Mouse (Mus musculus): ENCODE results near the gene Ccr9. TPM values are rescaled to one million over a fixed set of nuclear protein-coding genes. Genes with fewer than 3 reads are reported as not detected.

The Ccr9 gene
- total and polyA plus RNA-seq, 3 experiments = not detected

GRCm38 (mm10) chr9:123717186-123718008, 39.2 kb downstream of the Ccr9 start, which contains the start of gene Lztfl1 (continued):
- TF ChIP-seq CTCF (IDR thresholded peaks at IDR 0.05 in 2 of 3, conservative IDR thresholded peaks at IDR 0.05 in 1 of 3; ENCODE audit: control insufficient read depth in 1 of 3, insufficient read depth in 1 of 3, low read depth in 2 of 3, low read length in 3 of 3, poor library complexity in 1 of 3, severe bottlenecking in 1 of 3) (no peak), MEF2A (IDR thresholded peaks at IDR 0.05; ENCODE audit: extremely low read depth, insufficient replicate concordance, low read depth, low read length, poor library complexity, severe bottlenecking) (no peak), TAL1 (IDR thresholded peaks at IDR 0.05; ENCODE audit: low read length) (no peak), BHLHE40 (IDR thresholded peaks at IDR 0.05; ENCODE audit: borderline replicate concordance, low read depth, low read length) (no peak), GATA1 (IDR thresholded peaks at IDR 0.05; ENCODE audit: low read depth, low read length) (no peak), ETS1 (IDR thresholded peaks at IDR 0.05; ENCODE audit: low read depth, low read length) (no peak), MXI1 (IDR thresholded peaks at IDR 0.05; ENCODE audit: low read depth, low read length) (peak; percentile 98), POLR2A (IDR thresholded peaks at IDR 0.05; ENCODE audit: control insufficient read depth in 1 of 2, insufficient read depth in 1 of 2, low read depth in 1 of 2, low read length in 2 of 2, poor library complexity in 1 of 2) (peak; percentile 40 to 47; a peak in 2 of 4 replicates), RCOR1 (IDR thresholded peaks at IDR 0.05; ENCODE audit: low read depth, low read length) (no peak), E2F4 (IDR thresholded peaks at IDR 0.05; ENCODE audit: borderline replicate concordance, low read depth, low read length) (no peak; the same call in 1 of the 2 replicates), CHD2 (IDR thresholded peaks at IDR 0.05; ENCODE audit: low read length) (no peak), MAFK (IDR thresholded peaks at IDR 0.05; ENCODE audit: borderline replicate concordance, low read depth, low read length) (no peak), MAX (IDR thresholded peaks at IDR 0.05; ENCODE audit: low read length) (peak; percentile 100), HCFC1 (IDR thresholded peaks at IDR 0.05; ENCODE audit: low read depth, low read length) (peak; percentile 88), RAD21 (IDR thresholded peaks at IDR 0.05; ENCODE audit: low read depth, low read length) (no peak), EP300 (IDR thresholded peaks at IDR 0.05; ENCODE audit: low read depth in 1 of 2, low read length in 2 of 2) (no peak), ZMIZ1 (IDR thresholded peaks at IDR 0.05; ENCODE audit: low read depth, low read length) (no peak), TCF12 (IDR thresholded peaks at IDR 0.05; ENCODE audit: low read depth, low read length) (no peak), GABPA (IDR thresholded peaks at IDR 0.05; ENCODE audit: low read depth, low read length) (no peak), NRF1 (IDR thresholded peaks at IDR 0.05; ENCODE audit: insufficient read depth, low read depth, low read length, poor library complexity, severe bottlenecking) (no peak), TBP (IDR thresholded peaks at IDR 0.05; ENCODE audit: low read depth, low read length) (peak; percentile 13; the same call in 1 of the 2 replicates), CHD1 (IDR thresholded peaks at IDR 0.05; ENCODE audit: low read depth, low read length) (no peak), MAZ (IDR thresholded peaks at IDR 0.05; ENCODE audit: low read depth, low read length) (peak; percentile 92)
